Comparison of ENCODE assay signal across 8 mouse cellular contexts in the genomic region with DNA sequence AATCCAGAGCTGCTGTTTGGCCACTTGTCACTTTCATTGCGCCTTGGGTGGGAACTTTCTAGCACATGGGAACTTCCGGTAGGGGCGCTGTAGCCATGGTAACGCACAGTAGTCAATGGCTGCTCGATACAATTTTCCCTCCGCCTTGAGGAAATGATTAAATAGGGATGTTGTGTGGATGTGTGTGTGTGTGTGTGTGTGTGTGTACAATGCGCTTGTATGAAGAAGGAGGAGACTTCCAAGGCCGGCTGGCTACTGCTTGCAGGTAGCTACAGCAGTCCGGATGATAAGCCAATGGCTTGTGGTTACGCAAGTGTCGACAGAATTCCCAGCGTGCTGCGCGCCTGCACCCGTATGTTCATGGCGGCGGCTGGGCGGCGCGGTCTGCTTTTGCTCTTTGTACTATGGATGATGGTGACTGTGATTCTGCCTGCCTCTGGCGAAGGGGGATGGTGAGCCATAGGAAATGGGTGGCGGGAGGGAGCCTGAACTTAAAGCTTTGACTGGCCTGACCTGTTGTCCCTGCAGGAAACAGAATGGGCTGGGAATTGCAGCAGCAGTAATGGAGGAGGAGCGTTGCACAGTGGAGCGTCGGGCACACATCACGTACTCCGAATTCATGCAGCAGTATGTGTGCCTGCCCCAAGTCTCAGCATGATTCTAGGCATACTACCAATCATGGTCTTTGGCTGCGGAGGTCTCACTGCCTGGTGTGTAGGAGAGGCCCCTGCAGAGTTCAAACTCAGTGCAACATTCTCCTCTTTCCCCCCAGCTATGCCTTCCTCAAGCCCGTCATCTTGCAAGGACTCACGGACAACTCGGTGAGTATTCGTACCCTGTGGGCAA. TPM values are rescaled to one million over a fixed set of nuclear protein-coding genes. Genes with fewer than 3 reads are reported as not detected.
DNase-seq lines count a peak whose midpoint lies in the region; ATAC-seq and TF ChIP-seq lines count a peak whose summit lies in the region.

Gene Jmjd8 (plus strand): TSS at position 156 of the 846 bp plus-strand sequence.

- H3K27me3 ChIP-seq in heart, embryonic 11.5 days (ENCODE audit: control insufficient read depth, insufficient read depth, low read length), result no peaks in the 10 kb centered on the region
- H3K27me3 ChIP-seq in kidney, embryonic 15.5 days, result no peaks in the 10 kb centered on the region
- H3K27me3 ChIP-seq in liver, embryonic 11.5 days (replicated peaks; ENCODE audit: control insufficient read depth, insufficient read depth, low read length), result no peaks in the 10 kb centered on the region
- H3K27me3 ChIP-seq in stomach, embryonic 15.5 days (replicated peaks), result no peaks in the 10 kb centered on the region

- H3K27ac ChIP-seq in heart, embryonic 11.5 days (ENCODE audit: low read depth, low read length), result peak within 1 kb of the TSS; percentile 84
- H3K27ac ChIP-seq in kidney, embryonic 15.5 days, result peak within 1 kb of the TSS; percentile 95
- peak within 1 kb of the TSS; percentile 82 for H3K27ac ChIP-seq in liver, embryonic 11.5 days (ENCODE audit: low read depth, low read length)
- peak within 1 kb of the TSS; percentile 91 for H3K27ac ChIP-seq in stomach, embryonic 15.5 days

- peaks cover 27% of the 10 kb centered on the region for H3K36me3 ChIP-seq in heart, embryonic 11.5 days (ENCODE audit: control insufficient read depth, insufficient read depth, low read length)
- H3K36me3 ChIP-seq in kidney, embryonic 15.5 days, result peaks cover 50% of the 10 kb centered on the region
- peaks cover 42% of the 10 kb centered on the region for H3K36me3 ChIP-seq in liver, embryonic 11.5 days (ENCODE audit: control insufficient read depth, insufficient read depth, low read length)
- peaks cover 19% of the 10 kb centered on the region for H3K36me3 ChIP-seq in stomach, embryonic 15.5 days

- H3K4me3 ChIP-seq in heart, embryonic 11.5 days (ENCODE audit: low read depth, low read length), result peak within 1 kb of the TSS; percentile 69
- peak within 1 kb of the TSS; percentile 57 for H3K4me3 ChIP-seq in kidney, embryonic 15.5 days (replicated peaks)
- peak within 1 kb of the TSS; percentile 65 for H3K4me3 ChIP-seq in liver, embryonic 11.5 days (ENCODE audit: low read depth, low read length)
- peak within 1 kb of the TSS; percentile 61 for H3K4me3 ChIP-seq in stomach, embryonic 15.5 days (replicated peaks)

- no peaks in the 10 kb centered on the region for H3K9me3 ChIP-seq in heart, embryonic 11.5 days (replicated peaks; ENCODE audit: control insufficient read depth, low read length)
- H3K9me3 ChIP-seq in kidney, embryonic 15.5 days (replicated peaks), result no peaks in the 10 kb centered on the region
- no peaks in the 10 kb centered on the region for H3K9me3 ChIP-seq in liver, embryonic 11.5 days (ENCODE audit: control insufficient read depth, low read length)
- no peaks in the 10 kb centered on the region for H3K9me3 ChIP-seq in stomach, embryonic 15.5 days

- DNase-seq in CD4-positive helper T cell, adult 2 months (ENCODE audit: low read depth, low spot score), result peak; percentile 85
- peak; percentile 96 for DNase-seq in brain, embryonic 14.5 days (ENCODE audit: low read depth)
- DNase-seq in liver, embryonic 11.5 days (ENCODE audit: low spot score), result peak; percentile 87
- DNase-seq in naive thymus-derived CD4-positive, alpha-beta T cell, adult 2 months (ENCODE audit: low read depth), result peak; percentile 87

- TF ChIP-seq POLR2A in brain, embryonic 14.5 days (IDR thresholded peaks at IDR 0.05; ENCODE audit: borderline replicate concordance, extremely low read depth, insufficient read depth, insufficient read length, poor library complexity, severe bottlenecking), result peak; percentile 54; the same call in 1 of the 2 replicates

- peak; percentile 50 for ATAC-seq in erythroblast, adult 5-6 weeks (replicated peaks; ENCODE audit: low FRiP score, poor library complexity, severe bottlenecking)
- ATAC-seq in heart, embryonic 11.5 days (replicated peaks; ENCODE audit: insufficient number of reproducible peaks, low FRiP score, low TSS enrichment), result 0 out of 2 replicates have a peak, but pooled peaks have one; percentile 4
- ATAC-seq in kidney, embryonic 15.5 days (replicated peaks; ENCODE audit: low FRiP score), result no peak; the same call in 1 of the 2 replicates
- ATAC-seq in liver, embryonic 11.5 days (replicated peaks; ENCODE audit: low FRiP score), result peak; percentile 37; the same call in 1 of the 2 replicates
- ATAC-seq in stomach, embryonic 15.5 days (ENCODE audit: insufficient read depth, low FRiP score, low read depth), result peak; percentile 28

- peak; percentile 65; the same call in 1 of the 2 replicates for TF ChIP-seq CTCF in brain, embryonic 14.5 days (IDR thresholded peaks at IDR 0.05; ENCODE audit: borderline replicate concordance, extremely low read depth, insufficient read depth, insufficient read length)

- H3K4me2 ChIP-seq in heart, embryonic 11.5 days, result peak within 1 kb of the TSS; percentile 83
- peak within 1 kb of the TSS; percentile 95 for H3K4me2 ChIP-seq in kidney, embryonic 15.5 days
- H3K4me2 ChIP-seq in liver, embryonic 11.5 days, result peak within 1 kb of the TSS; percentile 99
- H3K4me2 ChIP-seq in stomach, embryonic 15.5 days, result peak within 1 kb of the TSS; percentile 75

- H3K4me1 ChIP-seq in heart, embryonic 11.5 days (ENCODE audit: control insufficient read depth, insufficient read depth, low read length), result peaks cover 44% of the 10 kb centered on the region
- peaks cover 71% of the 10 kb centered on the region for H3K4me1 ChIP-seq in kidney, embryonic 15.5 days
- peaks cover 50% of the 10 kb centered on the region for H3K4me1 ChIP-seq in liver, embryonic 11.5 days (replicated peaks; ENCODE audit: control insufficient read depth, insufficient read depth, low read length)
- H3K4me1 ChIP-seq in stomach, embryonic 15.5 days, result peaks cover 61% of the 10 kb centered on the region

- 1% methylated on average over 32 of the region's 32 CpGs for WGBS in heart, embryonic 11.5 days (ENCODE audit: insufficient replicate concordance)
- under 1% methylated on average over 32 of the region's 32 CpGs for WGBS in kidney, embryonic 15.5 days
- WGBS in liver, embryonic 11.5 days, result 1% methylated on average over 32 of the region's 32 CpGs
- WGBS in stomach, embryonic 15.5 days, result under 1% methylated on average over 32 of the region's 32 CpGs

- H3K9ac ChIP-seq in heart, embryonic 11.5 days (ENCODE audit: low read depth, low read length), result peak within 1 kb of the TSS; percentile 78
- H3K9ac ChIP-seq in kidney, embryonic 15.5 days, result peak within 1 kb of the TSS; percentile 66
- H3K9ac ChIP-seq in liver, embryonic 11.5 days (ENCODE audit: low read depth, low read length), result peak within 1 kb of the TSS; percentile 77
- H3K9ac ChIP-seq in stomach, embryonic 15.5 days, result peak within 1 kb of the TSS; percentile 60; the same call in 1 of the 2 replicates

RNA-seq across cellular contexts. Expression of gene Jmjd8, which starts in this region (rescaled TPM):
- polyA plus RNA-seq in brain, embryonic 14.5 days (2012; rRNA removed), result 80.0 and 93.6 TPM in 2 replicates
- total RNA-seq in erythroblast, adult 5-6 weeks (2015; ENCODE audit: low replicate concordance), result 0.84 and 2.1 TPM in 2 replicates
- 3.9 and 6.7 TPM in 2 replicates for total RNA-seq in erythroblast, adult 5-6 weeks (2017; ENCODE audit: low replicate concordance)
- polyA plus RNA-seq in heart, embryonic 11.5 days (2014; fragmentation: Nextera tagmentation; extraction: Ambion mirVana), result 30.9 and 42.6 TPM in 2 replicates
- 56.2 and 61.4 TPM in 2 replicates for polyA plus RNA-seq in kidney, embryonic 15.5 days (2015; fragmentation: Nextera tagmentation; extraction: Ambion mirVana)
- polyA plus RNA-seq in liver, embryonic 11.5 days (2014; fragmentation: Nextera tagmentation; extraction: Ambion mirVana), result 36.6 and 37.0 TPM in 2 replicates
- 50.5 and 54.6 TPM in 2 replicates for polyA plus RNA-seq in stomach, embryonic 15.5 days (2015; fragmentation: Nextera tagmentation; extraction: Ambion mirVana)
